11 mouse cellular contexts compared by ENCODE assay signal in genomic region chr17:34997142-34997483, GRCm38 (mm10). TPM values are rescaled to one million over a fixed set of nuclear protein-coding genes. Genes with fewer than 3 reads are reported as not detected.
DNase-seq lines count a peak whose midpoint lies in the region; ATAC-seq and TF ChIP-seq lines count a peak whose summit lies in the region.
"Had no signal": no experiment of that assay in that cellular context is flagged by ENCODE, and none has a peak within 500 bp of the region (broad histone marks: within the 10 kb centered on the region; RNA-seq: fewer than 3 reads in every experiment).

No protein-coding gene starts in this region.

- 82% methylated on average over 5 of the region's 5 CpGs for WGBS in hindbrain, embryonic 13.5 days
- WGBS in hindbrain, embryonic 16.5 days = 82% methylated on average over 5 of the region's 5 CpGs
- WGBS in spleen, adult 2 months = 73% methylated on average over 5 of the region's 5 CpGs
- WGBS in limb, embryonic 11.5 days = 95% methylated on average over 5 of the region's 5 CpGs
- WGBS in stomach, embryonic 16.5 days = 86% methylated on average over 5 of the region's 5 CpGs

- peak overlapping the region; percentile 0; the same call in 1 of the 2 replicates for H3K9ac ChIP-seq in hindbrain, embryonic 13.5 days
- no peak overlapping the region for H3K9ac ChIP-seq in hindbrain, embryonic 16.5 days (ENCODE audit: low read depth, low read length)
- no peak overlapping the region for H3K9ac ChIP-seq in limb, embryonic 11.5 days (ENCODE audit: low read length)
- no peak overlapping the region for H3K9ac ChIP-seq in stomach, embryonic 16.5 days (ENCODE audit: low read length)

- H3K36me3 ChIP-seq in hindbrain, embryonic 13.5 days = no peaks in the 10 kb centered on the region
- no peaks in the 10 kb centered on the region for H3K36me3 ChIP-seq in hindbrain, embryonic 16.5 days (ENCODE audit: control insufficient read depth, insufficient read depth, low read length)
- H3K36me3 ChIP-seq in spleen, adult 2 months (ENCODE audit: control insufficient read depth, insufficient read depth, low read length) = peaks cover 16% of the 10 kb centered on the region
- H3K36me3 ChIP-seq in limb, embryonic 11.5 days (ENCODE audit: control insufficient read depth, insufficient read depth, low read length) = peaks cover 16% of the 10 kb centered on the region
- H3K36me3 ChIP-seq in stomach, embryonic 16.5 days (ENCODE audit: control insufficient read depth, insufficient read depth, low read length) = no peaks in the 10 kb centered on the region

- no peak for ATAC-seq in hindbrain, embryonic 13.5 days (ENCODE audit: low FRiP score)
- no peak for ATAC-seq in hindbrain, embryonic 16.5 days
- ATAC-seq in limb, embryonic 11.5 days (ENCODE audit: insufficient number of reproducible peaks, low FRiP score, low TSS enrichment, low read depth) = no peak
- no peak for ATAC-seq in stomach, embryonic 16.5 days (ENCODE audit: insufficient read depth, low FRiP score)

- TF ChIP-seq POLR2A in spleen, adult 2 months (IDR thresholded peaks at IDR 0.05; ENCODE audit: low read depth, low read length) = no peak

- H3K4me1 ChIP-seq in hindbrain, embryonic 13.5 days (replicated peaks) = peaks cover 16% of the 10 kb centered on the region
- H3K4me1 ChIP-seq in hindbrain, embryonic 16.5 days (ENCODE audit: control insufficient read depth, insufficient read depth, low read depth, low read length) = peaks cover 6% of the 10 kb centered on the region
- no peaks in the 10 kb centered on the region; the same call in 1 of the 2 replicates for H3K4me1 ChIP-seq in spleen, adult 2 months (ENCODE audit: control insufficient read depth, insufficient read depth, insufficient read length)
- peaks cover 3% of the 10 kb centered on the region for H3K4me1 ChIP-seq in limb, embryonic 11.5 days (ENCODE audit: control insufficient read depth, insufficient read depth, low read length)
- peaks cover 22% of the 10 kb centered on the region for H3K4me1 ChIP-seq in stomach, embryonic 16.5 days (ENCODE audit: control insufficient read depth, insufficient read depth, low read length)

- H3K27ac ChIP-seq in hindbrain, embryonic 13.5 days = no peak overlapping the region
- H3K27ac ChIP-seq in hindbrain, embryonic 16.5 days (ENCODE audit: low read depth, low read length) = no peak overlapping the region
- no peak overlapping the region for H3K27ac ChIP-seq in spleen, adult 2 months (ENCODE audit: insufficient read depth, low read length)
- H3K27ac ChIP-seq in limb, embryonic 11.5 days (replicated peaks; ENCODE audit: low read depth, low read length) = no peak overlapping the region
- H3K27ac ChIP-seq in stomach, embryonic 16.5 days (ENCODE audit: low read length) = no peak overlapping the region
- H3K27ac ChIP-seq: gastrocnemius, adult 2 months had no signal

- no peak overlapping the region for H3K4me3 ChIP-seq in hindbrain, embryonic 13.5 days
- no peak overlapping the region for H3K4me3 ChIP-seq in hindbrain, embryonic 16.5 days (ENCODE audit: low read length)
- peak overlapping the region; percentile 36 for H3K4me3 ChIP-seq in spleen, adult 2 months (ENCODE audit: extremely low read depth, insufficient read depth, insufficient read length)
- no peak overlapping the region for H3K4me3 ChIP-seq in limb, embryonic 11.5 days (ENCODE audit: low read depth, low read length)
- no peak overlapping the region for H3K4me3 ChIP-seq in stomach, embryonic 16.5 days (replicated peaks; ENCODE audit: low read length)
- H3K4me3 ChIP-seq: gastrocnemius, adult 2 months had no signal

- no peaks in the 10 kb centered on the region for H3K9me3 ChIP-seq in hindbrain, embryonic 13.5 days
- no peaks in the 10 kb centered on the region for H3K9me3 ChIP-seq in hindbrain, embryonic 16.5 days (ENCODE audit: control insufficient read depth, low read length)
- no peaks in the 10 kb centered on the region for H3K9me3 ChIP-seq in limb, embryonic 11.5 days (ENCODE audit: control insufficient read depth, low read length)
- H3K9me3 ChIP-seq in stomach, embryonic 16.5 days (replicated peaks; ENCODE audit: control insufficient read depth, low read length) = no peaks in the 10 kb centered on the region

- no peak for TF ChIP-seq CTCF in spleen, adult 2 months (IDR thresholded peaks at IDR 0.05; ENCODE audit: extremely low read depth, insufficient read depth, insufficient read length, insufficient replicate concordance)

- no peak overlapping the region for H3K4me2 ChIP-seq in hindbrain, embryonic 13.5 days
- H3K4me2 ChIP-seq in hindbrain, embryonic 16.5 days (ENCODE audit: low read length) = no peak overlapping the region
- 0 out of 2 replicates have a peak overlapping the region, but pooled peaks have one; percentile 17 for H3K4me2 ChIP-seq in limb, embryonic 11.5 days (ENCODE audit: low read depth, severe bottlenecking)
- H3K4me2 ChIP-seq in stomach, embryonic 16.5 days (ENCODE audit: low read depth, low read length) = peak overlapping the region; percentile 98; the same call in 1 of the 2 replicates

- no peak for DNase-seq in spleen, adult 2 months (ENCODE audit: low read depth in 1 of 2, low spot score in 2 of 2)
- DNase-seq in spleen, postnatal 10 days (ENCODE audit: low spot score in 2 of 2) = no peak
- DNase-seq in limb, embryonic 11.5 days (ENCODE audit: low spot score) = no peak
- DNase-seq in frontal cortex, postnatal 25 days (ENCODE audit: low spot score in 2 of 2) = no peak
- DNase-seq: cerebellum, adult 2 months; gastrocnemius, adult 2 months; heart, postnatal 4 days; kidney, postnatal 4 days had no signal

- H3K27me3 ChIP-seq in hindbrain, embryonic 13.5 days = no peaks in the 10 kb centered on the region
- H3K27me3 ChIP-seq in hindbrain, embryonic 16.5 days (replicated peaks; ENCODE audit: control insufficient read depth, insufficient read depth, low read length) = no peaks in the 10 kb centered on the region
- no peaks in the 10 kb centered on the region for H3K27me3 ChIP-seq in spleen, adult 2 months (ENCODE audit: control insufficient read depth, insufficient read depth, low read length)
- no peaks in the 10 kb centered on the region for H3K27me3 ChIP-seq in limb, embryonic 11.5 days (ENCODE audit: control insufficient read depth, insufficient read depth, low read length)
- H3K27me3 ChIP-seq in stomach, embryonic 16.5 days (ENCODE audit: control insufficient read depth, insufficient read depth, low read length) = no peaks in the 10 kb centered on the region

RNA-seq across cellular contexts. Expression of gene Vars, which starts 3.7 kb away (rescaled TPM):
- polyA plus RNA-seq in hindbrain, embryonic 13.5 days (2015; fragmentation: Nextera tagmentation; extraction: Ambion mirVana) = 57.3 TPM in 2 replicates
- 50.7 and 61.7 TPM in 2 replicates for polyA plus RNA-seq in hindbrain, embryonic 16.5 days (2015; fragmentation: Nextera tagmentation; extraction: Ambion mirVana)
- 489 and 697 TPM in 2 replicates for polyA plus RNA-seq in spleen, adult 2 months (2012; rRNA removed)
- polyA plus RNA-seq in limb, embryonic 11.5 days (2014; fragmentation: Nextera tagmentation; extraction: Ambion mirVana) = 124 and 140 TPM in 2 replicates
- polyA plus RNA-seq in stomach, embryonic 16.5 days (2015; fragmentation: Nextera tagmentation; extraction: Ambion mirVana) = 81.1 and 82.1 TPM in 2 replicates

RNA-seq across cellular contexts. Expression of gene Lsm2, which starts 15.5 kb away (rescaled TPM):
- 112 and 117 TPM in 2 replicates for polyA plus RNA-seq in hindbrain, embryonic 13.5 days (2015; fragmentation: Nextera tagmentation; extraction: Ambion mirVana)
- 106 and 113 TPM in 2 replicates for polyA plus RNA-seq in hindbrain, embryonic 16.5 days (2015; fragmentation: Nextera tagmentation; extraction: Ambion mirVana)
- polyA plus RNA-seq in spleen, adult 2 months (2012; rRNA removed) = 60.7 and 65.2 TPM in 2 replicates
- polyA plus RNA-seq in limb, embryonic 11.5 days (2014; fragmentation: Nextera tagmentation; extraction: Ambion mirVana) = 266 and 271 TPM in 2 replicates
- polyA plus RNA-seq in stomach, embryonic 16.5 days (2015; fragmentation: Nextera tagmentation; extraction: Ambion mirVana) = 145 and 146 TPM in 2 replicates

RNA-seq across cellular contexts. Expression of gene Vwa7, which starts 19.3 kb away (rescaled TPM):
- polyA plus RNA-seq in hindbrain, embryonic 13.5 days (2015; fragmentation: Nextera tagmentation; extraction: Ambion mirVana) = 0.16 and 0.18 TPM in 2 replicates
- polyA plus RNA-seq in hindbrain, embryonic 16.5 days (2015; fragmentation: Nextera tagmentation; extraction: Ambion mirVana) = 0.08 and 0.19 TPM in 2 replicates
- polyA plus RNA-seq in spleen, adult 2 months (2012; rRNA removed) = 0.72 and 0.90 TPM in 2 replicates
- 0.07 and 0.16 TPM in 2 replicates for polyA plus RNA-seq in limb, embryonic 11.5 days (2014; fragmentation: Nextera tagmentation; extraction: Ambion mirVana)
- polyA plus RNA-seq in stomach, embryonic 16.5 days (2015; fragmentation: Nextera tagmentation; extraction: Ambion mirVana) = 0.26 and 0.42 TPM in 2 replicates

RNA-seq across cellular contexts. Expression of gene Hspa1l, which starts 24.6 kb away (rescaled TPM):
- 0.85 and 1.1 TPM in 2 replicates for polyA plus RNA-seq in hindbrain, embryonic 13.5 days (2015; fragmentation: Nextera tagmentation; extraction: Ambion mirVana)
- 1.4 and 1.6 TPM in 2 replicates for polyA plus RNA-seq in hindbrain, embryonic 16.5 days (2015; fragmentation: Nextera tagmentation; extraction: Ambion mirVana)
- polyA plus RNA-seq in spleen, adult 2 months (2012; rRNA removed) = 0.05 and 0.06 TPM in 2 replicates
- 1.5 and 1.6 TPM in 2 replicates for polyA plus RNA-seq in limb, embryonic 11.5 days (2014; fragmentation: Nextera tagmentation; extraction: Ambion mirVana)
- 0.96 and 1.4 TPM in 2 replicates for polyA plus RNA-seq in stomach, embryonic 16.5 days (2015; fragmentation: Nextera tagmentation; extraction: Ambion mirVana)

RNA-seq across cellular contexts. Expression of gene Hspa1a, which starts 25.2 kb away (rescaled TPM):
- polyA plus RNA-seq in hindbrain, embryonic 13.5 days (2015; fragmentation: Nextera tagmentation; extraction: Ambion mirVana) = 4.0 and 4.6 TPM in 2 replicates
- 15.3 and 18.1 TPM in 2 replicates for polyA plus RNA-seq in hindbrain, embryonic 16.5 days (2015; fragmentation: Nextera tagmentation; extraction: Ambion mirVana)
- 4.2 and 6.7 TPM in 2 replicates for polyA plus RNA-seq in spleen, adult 2 months (2012; rRNA removed)
- polyA plus RNA-seq in limb, embryonic 11.5 days (2014; fragmentation: Nextera tagmentation; extraction: Ambion mirVana) = 0.75 and 4.0 TPM in 2 replicates
- 13.7 and 16.3 TPM in 2 replicates for polyA plus RNA-seq in stomach, embryonic 16.5 days (2015; fragmentation: Nextera tagmentation; extraction: Ambion mirVana)

Comparison
In these comparisons a context has a peak if more than half of its experiments do, and no peak if none do; other contexts are left out.
1. H3K4me2 ChIP-seq: peak in limb, embryonic 11.5 days (single experiment) and stomach, embryonic 16.5 days (single experiment); none in hindbrain, embryonic 13.5 days (single experiment) and hindbrain, embryonic 16.5 days (single experiment).